Mouse (Mus musculus): ENCODE measurements around the gene Gm20388. TPM values are rescaled to one million over a fixed set of nuclear protein-coding genes. Genes with fewer than 3 reads are reported as not detected.
"Not testable (repeated sequence)": the region's sequence is repeated elsewhere in the genome, so short reads cannot be mapped to it uniquely, and the experiment has no call there.

Gene Gm20388
- polyA plus RNA-seq, 1 experiment = 28.1 TPM

DNA sequence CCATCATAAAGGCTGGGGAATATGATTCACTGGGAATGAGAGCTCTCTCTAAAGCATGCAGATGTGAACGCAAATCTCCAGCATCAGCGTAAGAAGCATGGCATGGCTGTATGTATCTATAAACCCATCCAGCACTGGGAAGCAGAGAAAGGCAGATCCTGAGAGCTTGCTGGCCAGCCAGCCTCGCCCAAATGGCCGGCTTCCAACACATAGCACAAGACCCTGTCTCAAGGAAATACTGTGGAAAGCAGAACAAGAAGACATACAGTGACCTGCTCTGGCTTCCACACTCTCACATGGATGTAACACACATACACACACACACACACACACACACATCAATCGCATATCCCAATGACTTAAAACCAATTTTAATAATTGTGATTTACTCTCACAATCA, 4252.6 kb downstream of the Gm20388 start:
- H3K27me3 ChIP-seq (ENCODE audit: control insufficient read depth, insufficient read depth, low read length, poor library complexity, severe bottlenecking) = no peaks in the 10 kb centered on the region

DNA sequence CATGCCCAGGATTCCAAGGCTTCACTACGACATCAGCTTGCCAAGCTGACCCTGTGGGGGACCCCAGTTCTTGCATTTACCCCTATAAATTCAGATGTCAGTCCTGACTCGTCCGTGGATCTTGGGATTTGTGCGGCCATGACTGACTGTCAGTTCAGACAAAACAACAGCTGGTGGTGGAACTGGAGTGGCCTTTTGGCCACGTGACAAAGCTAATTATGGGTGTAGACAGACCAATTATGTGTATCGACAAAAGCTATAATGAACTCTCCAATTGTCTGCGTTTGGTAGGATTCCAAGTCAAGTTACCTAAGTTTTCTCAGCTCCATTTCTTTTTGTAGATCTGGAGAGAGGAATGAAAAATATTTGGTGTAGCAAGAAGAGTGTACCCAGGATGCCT, 4259.1 kb downstream of the Gm20388 start:
- no peak overlapping the region for H3K9ac ChIP-seq (ENCODE audit: low read depth, poor library complexity, severe bottlenecking)
- no peak overlapping the region for H3K27ac ChIP-seq (ENCODE audit: insufficient read depth, low read length)
- H3K9me3 ChIP-seq (replicated peaks; ENCODE audit: control insufficient read depth, insufficient read depth, low read length, poor library complexity, severe bottlenecking) = no peaks in the 10 kb centered on the region
- no peak overlapping the region for H3K4me3 ChIP-seq (ENCODE audit: low read depth, low read length)
- H3K27me3 ChIP-seq (ENCODE audit: control insufficient read depth, insufficient read depth, low read length, poor library complexity, severe bottlenecking) = no peaks in the 10 kb centered on the region
- H3K4me1 ChIP-seq (ENCODE audit: control insufficient read depth, insufficient read depth, low read length) = no peaks in the 10 kb centered on the region
- no peaks in the 10 kb centered on the region for H3K36me3 ChIP-seq (ENCODE audit: control insufficient read depth, insufficient read depth, low read length, poor library complexity, severe bottlenecking)
- TF ChIP-seq POLR2A (IDR thresholded peaks at IDR 0.05; ENCODE audit: insufficient read depth, low read length) = no peak

More for the DNA sequence above, 4252.6 kb downstream of the Gm20388 start:
- no peaks in the 10 kb centered on the region for H3K4me1 ChIP-seq (ENCODE audit: control insufficient read depth, insufficient read depth, low read length)
- H3K27ac ChIP-seq (ENCODE audit: insufficient read depth, low read length) = no peak overlapping the region
- H3K36me3 ChIP-seq (ENCODE audit: control insufficient read depth, insufficient read depth, low read length, poor library complexity, severe bottlenecking) = no peaks in the 10 kb centered on the region
- TF ChIP-seq POLR2A (IDR thresholded peaks at IDR 0.05; ENCODE audit: insufficient read depth, low read length) (no peak), CTCF (IDR thresholded peaks at IDR 0.05; ENCODE audit: low read depth, low read length) (no peak), EP300 (IDR thresholded peaks at IDR 0.05; ENCODE audit: insufficient read depth, low read depth, low read length) (no peak)
- H3K4me3 ChIP-seq (ENCODE audit: low read depth, low read length) = no peak overlapping the region
- no peak overlapping the region for H3K9ac ChIP-seq (ENCODE audit: low read depth, poor library complexity, severe bottlenecking)
- H3K9me3 ChIP-seq (replicated peaks; ENCODE audit: control insufficient read depth, insufficient read depth, low read length, poor library complexity, severe bottlenecking) = no peaks in the 10 kb centered on the region

DNA sequence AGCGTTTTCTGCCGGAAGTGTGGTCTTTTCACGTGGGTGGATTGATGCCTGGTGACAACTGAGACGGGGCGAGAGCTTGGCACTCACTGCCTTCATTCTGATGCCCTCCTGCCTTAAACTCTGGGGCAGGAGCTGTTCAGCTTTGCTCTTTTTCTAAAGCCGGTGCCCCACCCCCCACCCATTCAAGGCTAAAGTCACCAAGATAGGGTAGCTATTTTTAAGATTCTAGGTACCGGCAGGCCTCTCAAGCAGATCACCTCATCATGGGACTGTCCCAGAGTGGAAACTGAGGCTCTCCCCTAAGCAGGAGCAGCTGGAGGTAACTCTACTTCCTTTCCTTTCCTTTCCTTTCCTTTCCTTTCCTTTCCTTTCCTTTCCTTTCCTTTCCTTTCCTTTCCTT, 4260.0 kb downstream of the Gm20388 start:
- no peak for TF ChIP-seq POLR2A (IDR thresholded peaks at IDR 0.05; ENCODE audit: insufficient read depth, low read length)
- no peak for TF ChIP-seq EP300 (IDR thresholded peaks at IDR 0.05; ENCODE audit: insufficient read depth, low read depth, low read length)
- no peak for TF ChIP-seq CTCF (IDR thresholded peaks at IDR 0.05; ENCODE audit: low read depth, low read length)
- no peak overlapping the region for H3K27ac ChIP-seq (ENCODE audit: insufficient read depth, low read length)
- no peaks in the 10 kb centered on the region for H3K9me3 ChIP-seq (replicated peaks; ENCODE audit: control insufficient read depth, insufficient read depth, low read length, poor library complexity, severe bottlenecking)
- H3K4me3 ChIP-seq (ENCODE audit: low read depth, low read length) = no peak overlapping the region
- no peaks in the 10 kb centered on the region for H3K36me3 ChIP-seq (ENCODE audit: control insufficient read depth, insufficient read depth, low read length, poor library complexity, severe bottlenecking)
- no peaks in the 10 kb centered on the region for H3K27me3 ChIP-seq (ENCODE audit: control insufficient read depth, insufficient read depth, low read length, poor library complexity, severe bottlenecking)
- no peaks in the 10 kb centered on the region for H3K4me1 ChIP-seq (ENCODE audit: control insufficient read depth, insufficient read depth, low read length)
- H3K9ac ChIP-seq (ENCODE audit: low read depth, poor library complexity, severe bottlenecking) = no peak overlapping the region

GRCm38 (mm10) chr8:124171557-124172528, 4261.2 kb downstream of the Gm20388 start:
- TF ChIP-seq EP300 (IDR thresholded peaks at IDR 0.05; ENCODE audit: insufficient read depth, low read depth, low read length) (no peak), POLR2A (IDR thresholded peaks at IDR 0.05; ENCODE audit: insufficient read depth, low read length) (no peak), CTCF (IDR thresholded peaks at IDR 0.05; ENCODE audit: low read depth, low read length) (no peak)

GRCm38 (mm10) chr8:124173688-124174087, 4263.0 kb downstream of the Gm20388 start:
- no peak for TF ChIP-seq POLR2A (IDR thresholded peaks at IDR 0.05; ENCODE audit: insufficient read depth, low read length)
- no peak for TF ChIP-seq EP300 (IDR thresholded peaks at IDR 0.05; ENCODE audit: insufficient read depth, low read depth, low read length)
- TF ChIP-seq CTCF (IDR thresholded peaks at IDR 0.05; ENCODE audit: low read depth, low read length) = no peak
- H3K4me3 ChIP-seq (ENCODE audit: low read depth, low read length) = no peak overlapping the region
- no peak overlapping the region for H3K9ac ChIP-seq (ENCODE audit: low read depth, poor library complexity, severe bottlenecking)
- H3K9me3 ChIP-seq (replicated peaks; ENCODE audit: control insufficient read depth, insufficient read depth, low read length, poor library complexity, severe bottlenecking) = no peaks in the 10 kb centered on the region
- no peaks in the 10 kb centered on the region for H3K4me1 ChIP-seq (ENCODE audit: control insufficient read depth, insufficient read depth, low read length)
- no peaks in the 10 kb centered on the region for H3K27me3 ChIP-seq (ENCODE audit: control insufficient read depth, insufficient read depth, low read length, poor library complexity, severe bottlenecking)
- no peaks in the 10 kb centered on the region for H3K36me3 ChIP-seq (ENCODE audit: control insufficient read depth, insufficient read depth, low read length, poor library complexity, severe bottlenecking)
- H3K27ac ChIP-seq (ENCODE audit: insufficient read depth, low read length) = no peak overlapping the region

More at GRCm38 (mm10) chr8:124171557-124172528, 4261.2 kb downstream of the Gm20388 start:
- Histone ChIP-seq H3K27me3 (ENCODE audit: control insufficient read depth, insufficient read depth, low read length, poor library complexity, severe bottlenecking) (no peaks in the 10 kb centered on the region), H3K36me3 (ENCODE audit: control insufficient read depth, insufficient read depth, low read length, poor library complexity, severe bottlenecking) (no peaks in the 10 kb centered on the region), H3K4me3 (ENCODE audit: low read depth, low read length) (no peak overlapping the region), H3K9me3 (replicated peaks; ENCODE audit: control insufficient read depth, insufficient read depth, low read length, poor library complexity, severe bottlenecking) (no peaks in the 10 kb centered on the region), H3K4me1 (ENCODE audit: control insufficient read depth, insufficient read depth, low read length) (no peaks in the 10 kb centered on the region), H3K27ac (ENCODE audit: insufficient read depth, low read length) (no peak overlapping the region), H3K9ac (ENCODE audit: low read depth, poor library complexity, severe bottlenecking) (no peak overlapping the region)

DNA sequence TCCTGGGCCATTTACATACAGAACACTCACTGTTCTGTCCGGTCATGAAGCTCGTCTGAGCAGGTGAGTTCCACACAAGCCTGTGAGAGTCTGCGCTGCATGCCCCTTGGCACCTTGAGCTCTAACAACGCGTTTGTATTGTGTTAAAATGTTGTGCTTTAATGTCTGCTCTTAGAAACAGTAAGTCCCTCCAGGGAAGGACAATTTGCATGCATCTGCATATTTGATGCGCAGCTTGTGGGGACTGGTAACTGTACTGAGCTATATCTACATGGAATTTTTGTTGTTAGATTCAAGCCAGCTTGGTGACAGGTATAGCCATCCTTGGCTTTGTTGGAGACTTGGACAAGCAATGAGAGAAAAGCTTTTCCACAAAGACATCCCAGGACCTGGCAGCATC, 4265.5 kb downstream of the Gm20388 start:
- no peaks in the 10 kb centered on the region for H3K4me1 ChIP-seq (ENCODE audit: control insufficient read depth, insufficient read depth, low read length)
- no peak for TF ChIP-seq CTCF (IDR thresholded peaks at IDR 0.05; ENCODE audit: low read depth, low read length)
- TF ChIP-seq POLR2A (IDR thresholded peaks at IDR 0.05; ENCODE audit: insufficient read depth, low read length) = no peak
- no peak for TF ChIP-seq EP300 (IDR thresholded peaks at IDR 0.05; ENCODE audit: insufficient read depth, low read depth, low read length)

GRCm38 (mm10) chr8:124177092-124177491, 4266.5 kb downstream of the Gm20388 start:
- H3K9ac ChIP-seq (ENCODE audit: low read depth, poor library complexity, severe bottlenecking); H3K27ac ChIP-seq (ENCODE audit: insufficient read depth, low read length); H3K27me3 ChIP-seq (ENCODE audit: control insufficient read depth, insufficient read depth, low read length, poor library complexity, severe bottlenecking); H3K4me1 ChIP-seq (ENCODE audit: control insufficient read depth, insufficient read depth, low read length); H3K9me3 ChIP-seq (replicated peaks; ENCODE audit: control insufficient read depth, insufficient read depth, low read length, poor library complexity, severe bottlenecking); H3K4me3 ChIP-seq (ENCODE audit: low read depth, low read length); H3K36me3 ChIP-seq (ENCODE audit: control insufficient read depth, insufficient read depth, low read length, poor library complexity, severe bottlenecking): not testable (repeated sequence)

More for the DNA sequence above, 4265.5 kb downstream of the Gm20388 start:
- Histone ChIP-seq H3K27me3 (ENCODE audit: control insufficient read depth, insufficient read depth, low read length, poor library complexity, severe bottlenecking) (no peaks in the 10 kb centered on the region), H3K36me3 (ENCODE audit: control insufficient read depth, insufficient read depth, low read length, poor library complexity, severe bottlenecking) (no peaks in the 10 kb centered on the region), H3K27ac (ENCODE audit: insufficient read depth, low read length) (no peak overlapping the region), H3K9me3 (replicated peaks; ENCODE audit: control insufficient read depth, insufficient read depth, low read length, poor library complexity, severe bottlenecking) (no peaks in the 10 kb centered on the region), H3K9ac (ENCODE audit: low read depth, poor library complexity, severe bottlenecking) (no peak overlapping the region), H3K4me3 (ENCODE audit: low read depth, low read length) (no peak overlapping the region)

Data from ES-Bruce4 (cell line).